Mouse (Mus musculus): Measurements from ENCODE around the gene Gtf2f1. TPM values are rescaled to one million over a fixed set of nuclear protein-coding genes. Genes with fewer than 3 reads are reported as not detected.

Gene Gtf2f1
- polyA plus RNA-seq, 1 experiment from 2014 or later: 76.8 TPM

DNA sequence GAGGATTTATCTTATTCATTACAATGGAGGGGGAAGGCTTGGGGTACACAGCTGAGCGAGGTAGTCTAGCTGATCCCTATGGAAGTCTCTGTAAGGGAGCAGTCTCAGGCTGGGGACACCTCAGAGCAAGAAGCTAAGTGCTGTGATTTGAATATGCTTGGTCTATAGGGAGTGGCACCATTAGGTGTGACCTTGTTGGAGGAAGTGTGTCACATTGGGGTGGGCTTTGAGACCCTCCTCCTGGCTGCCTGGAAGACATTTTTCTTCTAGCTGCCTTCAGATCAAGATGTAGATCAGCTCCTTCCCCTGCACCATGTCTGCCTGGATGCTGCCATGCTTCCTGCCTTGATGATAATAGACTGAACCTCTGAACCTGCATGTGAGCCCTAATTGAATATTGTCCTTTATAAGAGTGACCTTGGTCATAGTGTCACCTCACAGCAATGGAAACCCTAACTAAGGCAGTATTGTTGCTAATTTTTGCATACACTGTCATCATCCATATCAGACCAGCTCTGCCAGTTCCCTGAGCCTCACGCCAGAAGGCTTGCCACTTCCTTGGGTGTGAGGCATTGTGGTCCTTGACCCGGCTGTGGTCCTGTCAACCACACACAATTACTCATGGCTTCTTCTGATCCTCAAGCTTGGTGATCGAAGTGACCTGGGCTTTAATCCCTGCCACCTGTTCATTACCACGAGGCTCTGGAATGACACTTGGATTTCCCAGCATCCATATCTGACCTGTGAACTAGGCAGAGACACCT lies 48.3 kb downstream of the Gtf2f1 start:
- 78% methylated on average over 5 of the region's 5 CpGs for WGBS

DNA sequence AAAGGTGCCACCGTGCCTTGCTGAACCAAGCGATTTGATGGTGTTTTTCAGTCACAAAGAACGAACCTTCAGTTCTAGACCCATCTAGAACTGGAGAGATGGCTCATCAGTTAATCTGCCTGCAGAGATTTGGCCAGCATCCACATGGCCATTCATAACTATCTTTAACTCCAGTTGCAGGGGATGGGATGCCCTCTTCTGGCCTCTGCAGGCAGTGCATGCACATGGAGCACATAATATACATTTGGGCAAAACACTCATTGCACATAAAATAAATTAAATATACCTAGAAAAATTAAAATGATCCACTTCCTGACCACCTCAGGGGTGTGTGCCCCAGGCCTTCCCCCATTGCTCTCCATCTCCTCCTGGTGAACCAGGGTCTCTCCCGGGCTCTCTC lies 49.2 kb downstream of the Gtf2f1 start:
- ATAC-seq (replicated peaks): no peak
- Histone ChIP-seq H3K36me3 (replicated peaks) (no peaks in the 10 kb centered on the region), H3K9me3 (no peaks in the 10 kb centered on the region), H3K27ac (no peak overlapping the region), H3K9ac (no peak overlapping the region), H3K4me1 (no peaks in the 10 kb centered on the region), H3K27me3 (replicated peaks) (no peaks in the 10 kb centered on the region), H3K4me2 (no peak overlapping the region), H3K4me3 (no peak overlapping the region)
- 91% methylated on average over 4 of the region's 4 CpGs for WGBS

More for the DNA sequence above, 48.3 kb downstream of the Gtf2f1 start:
- Histone ChIP-seq H3K27ac (no peak overlapping the region), H3K4me1 (no peaks in the 10 kb centered on the region), H3K36me3 (replicated peaks) (no peaks in the 10 kb centered on the region), H3K9me3 (no peaks in the 10 kb centered on the region), H3K4me2 (no peak overlapping the region), H3K27me3 (replicated peaks) (no peaks in the 10 kb centered on the region), H3K4me3 (no peak overlapping the region), H3K9ac (no peak overlapping the region)
- no peak for ATAC-seq (replicated peaks)

DNA sequence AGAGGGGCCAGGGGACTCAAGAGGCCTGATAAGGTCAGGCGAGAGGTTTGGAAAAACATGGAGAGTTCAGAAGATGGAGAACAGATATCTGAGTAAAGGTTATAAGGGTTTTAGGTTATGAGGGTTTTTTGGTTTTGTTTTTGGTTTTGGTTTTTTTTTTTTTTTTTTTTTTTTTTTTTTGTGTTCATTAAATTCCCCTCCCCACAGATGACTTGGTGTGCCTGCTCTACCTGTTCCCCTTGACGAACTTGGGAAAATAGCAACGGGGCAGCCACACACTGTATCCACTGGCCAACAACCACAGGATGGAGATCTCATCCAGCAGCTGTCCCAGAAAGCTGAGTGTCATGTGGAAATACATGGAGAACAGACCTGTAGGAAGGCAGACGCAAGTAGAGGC lies 52.4 kb downstream of the Gtf2f1 start:
- Histone ChIP-seq H3K4me1 (no peaks in the 10 kb centered on the region), H3K27ac (no peak overlapping the region), H3K9ac (no peak overlapping the region), H3K4me3 (no peak overlapping the region), H3K36me3 (replicated peaks) (no peaks in the 10 kb centered on the region), H3K9me3 (no peaks in the 10 kb centered on the region), H3K27me3 (replicated peaks) (no peaks in the 10 kb centered on the region), H3K4me2 (no peak overlapping the region)
- no peak for ATAC-seq (replicated peaks)
- WGBS: 77% methylated on average over 4 of the region's 4 CpGs

DNA sequence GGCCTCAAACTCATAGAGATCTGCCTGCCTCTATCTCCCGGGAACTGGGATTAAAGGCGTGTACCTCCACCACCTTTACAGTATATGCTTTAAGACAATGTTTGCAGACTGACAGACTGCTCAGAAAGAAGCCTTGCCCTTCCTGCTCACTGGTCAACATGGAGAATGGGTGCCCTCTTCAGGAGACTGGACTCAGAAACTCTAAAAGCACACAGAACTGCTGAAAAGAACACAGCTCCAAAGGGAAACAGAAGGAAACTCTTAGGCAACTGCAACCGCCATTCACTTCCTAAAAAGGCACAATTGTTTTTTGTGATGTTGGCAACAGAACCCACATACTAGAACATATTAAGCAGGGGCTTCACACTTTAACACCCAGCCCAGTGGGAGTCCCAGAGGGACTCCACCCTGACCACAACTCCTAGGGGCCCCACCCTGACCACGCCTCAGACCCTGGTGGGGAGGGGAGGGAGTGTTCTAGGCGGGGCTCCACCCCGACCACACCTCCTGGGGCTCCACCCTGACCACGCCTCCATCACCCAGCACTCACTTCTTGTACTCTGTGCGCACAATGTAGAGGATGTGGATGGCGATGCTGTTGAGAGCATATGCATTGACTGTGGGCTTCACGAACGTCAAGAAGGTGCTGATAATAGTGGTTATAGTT lies 53.2 kb downstream of the Gtf2f1 start:
- Histone ChIP-seq H3K9ac (no peak overlapping the region), H3K4me3 (no peak overlapping the region), H3K4me1 (no peaks in the 10 kb centered on the region), H3K4me2 (no peak overlapping the region), H3K27ac (no peak overlapping the region), H3K9me3 (no peaks in the 10 kb centered on the region), H3K27me3 (replicated peaks) (no peaks in the 10 kb centered on the region), H3K36me3 (replicated peaks) (no peaks in the 10 kb centered on the region)
- ATAC-seq (replicated peaks): no peak
- 39% methylated on average over 11 of the region's 11 CpGs for WGBS

DNA sequence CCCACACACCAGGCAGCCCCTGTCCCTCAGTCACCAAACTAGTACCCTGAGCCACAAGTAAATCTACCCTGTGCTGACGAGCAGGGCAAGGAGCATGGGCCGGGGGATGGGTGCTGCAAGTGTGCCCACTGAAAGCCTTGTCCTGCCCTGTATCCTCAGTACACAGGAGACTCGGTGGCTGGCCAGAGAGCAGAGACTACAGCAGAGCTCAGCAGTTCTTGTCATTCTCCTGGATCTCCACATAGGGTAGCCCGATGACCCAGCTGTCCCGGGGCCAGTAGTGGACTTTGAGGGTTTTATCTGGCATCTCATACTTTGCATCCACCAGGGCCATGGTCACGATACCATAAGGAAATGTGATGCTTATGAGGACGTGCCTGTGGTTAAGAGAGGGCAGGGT lies 56.2 kb downstream of the Gtf2f1 start:
- Histone ChIP-seq H3K9ac (no peak overlapping the region), H3K4me3 (no peak overlapping the region), H3K9me3 (no peaks in the 10 kb centered on the region), H3K4me2 (no peak overlapping the region), H3K4me1 (no peaks in the 10 kb centered on the region), H3K27me3 (replicated peaks) (no peaks in the 10 kb centered on the region), H3K27ac (no peak overlapping the region), H3K36me3 (replicated peaks) (no peaks in the 10 kb centered on the region)
- no peak for ATAC-seq (replicated peaks)
- WGBS: 87% methylated on average over 7 of the region's 7 CpGs

Other genes starting within 250 kb of the Gtf2f1 start
- 100.0 and 104 TPM in 2 replicates for gene Dus3l, start 246.5 kb downstream of the Gtf2f1 start, polyA plus RNA-seq (2015; fragmentation: Nextera tagmentation; extraction: Ambion mirVana)
- 1.4 TPM in 2 replicates for gene Prr22, start 241.0 kb downstream of the Gtf2f1 start, polyA plus RNA-seq (2015; fragmentation: Nextera tagmentation; extraction: Ambion mirVana)
- gene Rfx2, start 180.3 kb downstream of the Gtf2f1 start, polyA plus RNA-seq (2015; fragmentation: Nextera tagmentation; extraction: Ambion mirVana): 5.4 and 6.0 TPM in 2 replicates
- not detected in 2 replicates for gene Acsbg2, start 136.8 kb downstream of the Gtf2f1 start, polyA plus RNA-seq (2015; fragmentation: Nextera tagmentation; extraction: Ambion mirVana)
- gene 1700061G19Rik, start 135.8 kb downstream of the Gtf2f1 start, polyA plus RNA-seq (2015; fragmentation: Nextera tagmentation; extraction: Ambion mirVana): 0.37 and 0.49 TPM in 2 replicates
- gene Mllt1, start 75.9 kb downstream of the Gtf2f1 start, polyA plus RNA-seq (2015; fragmentation: Nextera tagmentation; extraction: Ambion mirVana): 103 and 106 TPM in 2 replicates
- not detected in 2 replicates for gene Acer1, start 29.2 kb downstream of the Gtf2f1 start, polyA plus RNA-seq (2015; fragmentation: Nextera tagmentation; extraction: Ambion mirVana)
- 180 and 188 TPM in 2 replicates for gene Clpp, start 21.0 kb downstream of the Gtf2f1 start, polyA plus RNA-seq (2015; fragmentation: Nextera tagmentation; extraction: Ambion mirVana)
- 53.2 and 57.1 TPM in 2 replicates for gene Alkbh7, start 13.9 kb downstream of the Gtf2f1 start, polyA plus RNA-seq (2015; fragmentation: Nextera tagmentation; extraction: Ambion mirVana)
- 0.68 and 0.83 TPM in 2 replicates for gene Pspn, start 11.3 kb downstream of the Gtf2f1 start, polyA plus RNA-seq (2015; fragmentation: Nextera tagmentation; extraction: Ambion mirVana)
- gene Gm17949, start 181 bp upstream of the Gtf2f1 start, polyA plus RNA-seq (2015; fragmentation: Nextera tagmentation; extraction: Ambion mirVana): 0.43 and 0.73 TPM in 2 replicates
- gene Khsrp, start 20.2 kb upstream of the Gtf2f1 start, polyA plus RNA-seq (2015; fragmentation: Nextera tagmentation; extraction: Ambion mirVana): 29.9 and 30.5 TPM in 2 replicates
- not detected in 2 replicates for gene Slc25a41, start 30.4 kb upstream of the Gtf2f1 start, polyA plus RNA-seq (2015; fragmentation: Nextera tagmentation; extraction: Ambion mirVana)
- gene Crb3, start 47.8 kb upstream of the Gtf2f1 start, polyA plus RNA-seq (2015; fragmentation: Nextera tagmentation; extraction: Ambion mirVana): 1.5 and 2.0 TPM in 2 replicates
- 42.5 TPM in 2 replicates for gene Slc25a23, start 48.6 kb upstream of the Gtf2f1 start, polyA plus RNA-seq (2015; fragmentation: Nextera tagmentation; extraction: Ambion mirVana)
- gene Dennd1c, start 67.2 kb upstream of the Gtf2f1 start, polyA plus RNA-seq (2015; fragmentation: Nextera tagmentation; extraction: Ambion mirVana): 5.8 TPM in 2 replicates
- 388 and 395 TPM in 2 replicates for gene Tubb4a, start 76.5 kb upstream of the Gtf2f1 start, polyA plus RNA-seq (2015; fragmentation: Nextera tagmentation; extraction: Ambion mirVana)
- gene Tnfsf9, start 94.0 kb upstream of the Gtf2f1 start, polyA plus RNA-seq (2015; fragmentation: Nextera tagmentation; extraction: Ambion mirVana): 7.4 and 8.1 TPM in 2 replicates
- gene Cd70, start 138.5 kb upstream of the Gtf2f1 start, polyA plus RNA-seq (2015; fragmentation: Nextera tagmentation; extraction: Ambion mirVana): 1.1 and 1.2 TPM in 2 replicates
- gene Tnfsf14, start 182.9 kb upstream of the Gtf2f1 start, polyA plus RNA-seq (2015; fragmentation: Nextera tagmentation; extraction: Ambion mirVana): not detected in 2 replicates
- 2.2 TPM in 2 replicates for gene C3, start 216.8 kb upstream of the Gtf2f1 start, polyA plus RNA-seq (2015; fragmentation: Nextera tagmentation; extraction: Ambion mirVana)
- gene Gpr108, start 237.2 kb upstream of the Gtf2f1 start, polyA plus RNA-seq (2015; fragmentation: Nextera tagmentation; extraction: Ambion mirVana): 22.7 and 23.1 TPM in 2 replicates
- 9.6 and 10.5 TPM in 2 replicates for gene Trip10, start 238.2 kb upstream of the Gtf2f1 start, polyA plus RNA-seq (2015; fragmentation: Nextera tagmentation; extraction: Ambion mirVana)